Mouse (Mus musculus) spleen, adult 2 months (tissue): ENCODE data around the gene Gpc6. TPM values are rescaled to one million over a fixed set of nuclear protein-coding genes. Genes with fewer than 3 reads are reported as not detected.

Experiments
- DNase-seq, 2 experiments: peaks; one replicate each; pipeline versions ENCODE4 v3.0.0 to v3.0.0-alpha.2; 2012 to 2021; ENCODE audit warnings: low spot score in 2 of 2, low read depth in 1 of 2
- H3K27ac ChIP-seq: fragments of 200-500 bp; 2 replicates; pipeline ENCODE4 v1.5.1; 2012; ENCODE audit warnings: low read length, inconsistent platforms; ENCODE audit not compliant: insufficient read depth
- H3K27me3 ChIP-seq: fragments of 200-500 bp; 2 replicates; pipeline ENCODE4 v1.6.1; 2012; ENCODE audit warnings: mild to moderate bottlenecking, moderate library complexity, low read length, inconsistent platforms; ENCODE audit not compliant: control insufficient read depth, insufficient read depth
- H3K36me3 ChIP-seq: fragments of 200-500 bp; 2 replicates; pipeline ENCODE4 v1.6.1; 2012; ENCODE audit warnings: mild to moderate bottlenecking, low read length, inconsistent platforms; ENCODE audit not compliant: control insufficient read depth, insufficient read depth
- H3K4me1 ChIP-seq: fragments of 200-500 bp; 2 replicates; pipeline ENCODE4 v1.6.1; 2011; ENCODE audit warnings: inconsistent platforms; ENCODE audit not compliant: control insufficient read depth, insufficient read depth, insufficient read length
- H3K4me3 ChIP-seq: fragments of 200-500 bp; 2 replicates; pipeline ENCODE4 v1.5.1; 2011; ENCODE audit warnings: mild to moderate bottlenecking, inconsistent platforms; ENCODE audit not compliant: insufficient read depth, insufficient read length; ENCODE audit errors: extremely low read depth
- CTCF ChIP-seq: fragments of 200-500 bp; IDR thresholded peaks from 2 replicates; pipeline ENCODE4 v1.5.1; 2011; ENCODE audit warnings: mild to moderate bottlenecking, inconsistent platforms; ENCODE audit not compliant: insufficient read depth, insufficient read length, insufficient replicate concordance; ENCODE audit errors: extremely low read depth
- POLR2A ChIP-seq: fragments of 200-500 bp; IDR thresholded peaks from 2 replicates; pipeline ENCODE4 v1.6.1; 2011; ENCODE audit warnings: low read depth, low read length, inconsistent platforms
- WGBS: fragments of 180-500 bp; shearing (Covaris S2); methylation state at CpG from one replicate; pipeline ENCODE4 v1.1.7; 2018; 5-methylcytosine and 5-hydroxymethylcytosine counted together
- polyA plus RNA-seq: library from polyadenylated mRNA; depleted of rRNA; stranded (reverse); fragments of >200 nt; gene quantifications from 2 replicates; pipeline ENCODE4 v1.2.3, GENCODE M21; 2012

Gene Gpc6
- polyA plus RNA-seq, 1 experiment: 0.67 TPM

GRCm38 (mm10) chr14:117716305-117716704 lies 791.2 kb downstream of the Gpc6 start:
- Histone ChIP-seq H3K36me3 (no peaks in the 10 kb centered on the region), H3K27me3 (no peaks in the 10 kb centered on the region), H3K4me3 (no peak overlapping the region), H3K27ac (no peak overlapping the region), H3K4me1 (no peaks in the 10 kb centered on the region)
- no peak for TF ChIP-seq CTCF
- TF ChIP-seq POLR2A: no peak
- no peak for DNase-seq
- 86% methylated on average over 3 of the region's 3 CpGs for WGBS

GRCm38 (mm10) chr14:117728741-117729140 lies 803.6 kb downstream of the Gpc6 start:
- DNase-seq: no peak
- no peaks in the 10 kb centered on the region for H3K36me3 ChIP-seq
- no peak for TF ChIP-seq POLR2A
- no peak for TF ChIP-seq CTCF
- H3K27me3 ChIP-seq: no peaks in the 10 kb centered on the region
- H3K4me1 ChIP-seq: no peaks in the 10 kb centered on the region
- WGBS: 82% methylated on average over 2 of the region's 2 CpGs
- no peak overlapping the region for H3K4me3 ChIP-seq
- H3K27ac ChIP-seq: no peak overlapping the region

GRCm38 (mm10) chr14:117755231-117755630 lies 830.1 kb downstream of the Gpc6 start:
- no peaks in the 10 kb centered on the region for H3K4me1 ChIP-seq
- DNase-seq: no peak
- no peaks in the 10 kb centered on the region for H3K27me3 ChIP-seq
- H3K4me3 ChIP-seq: no peak overlapping the region
- 87% methylated on average over 7 of the region's 7 CpGs for WGBS
- no peaks in the 10 kb centered on the region for H3K36me3 ChIP-seq
- no peak overlapping the region for H3K27ac ChIP-seq
- TF ChIP-seq POLR2A: no peak

- TF ChIP-seq CTCF (no peak), POLR2A (no peak)
- Histone ChIP-seq H3K4me3 (no peak overlapping the region), H3K4me1 (no peaks in the 10 kb centered on the region), H3K27ac (no peak overlapping the region), H3K27me3 (no peaks in the 10 kb centered on the region), H3K36me3 (no peaks in the 10 kb centered on the region)
- 89% methylated on average over 7 of the region's 7 CpGs for whole genome bisulfite sequencing
- DNase-seq: no peak
These were observed 831.4 kb downstream of the Gpc6 start for GRCm38 (mm10) chr14:117756505-117756904.

GRCm38 (mm10) chr14:117757790-117758358 lies 832.8 kb downstream of the Gpc6 start:
- TF ChIP-seq POLR2A: no peak
- TF ChIP-seq CTCF: no peak
- H3K36me3 ChIP-seq: no peaks in the 10 kb centered on the region
- no peak overlapping the region for H3K4me3 ChIP-seq
- no peak for DNase-seq
- no peaks in the 10 kb centered on the region for H3K4me1 ChIP-seq
- no peak overlapping the region for H3K27ac ChIP-seq
- H3K27me3 ChIP-seq: no peaks in the 10 kb centered on the region
- 92% methylated on average over 6 of the region's 6 CpGs for WGBS

- H3K4me3 ChIP-seq: no peak overlapping the region
- 60% methylated on average over 4 of the region's 4 CpGs for WGBS
- TF ChIP-seq POLR2A (no peak), CTCF (no peak)
- no peak for DNase-seq
- no peak overlapping the region for H3K27ac ChIP-seq
- no peaks in the 10 kb centered on the region for H3K36me3 ChIP-seq
- H3K4me1 ChIP-seq: no peaks in the 10 kb centered on the region
- H3K27me3 ChIP-seq: no peaks in the 10 kb centered on the region
These were observed 835.9 kb downstream of the Gpc6 start for GRCm38 (mm10) chr14:117760830-117761517.

GRCm38 (mm10) chr14:117762934-117763333 lies 837.8 kb downstream of the Gpc6 start:
- Histone ChIP-seq H3K27me3 (no peaks in the 10 kb centered on the region), H3K36me3 (no peaks in the 10 kb centered on the region), H3K27ac (no peak overlapping the region), H3K4me1 (no peaks in the 10 kb centered on the region), H3K4me3 (no peak overlapping the region)
- TF ChIP-seq CTCF (no peak), POLR2A (no peak)
- 38% methylated on average over 5 of the region's 5 CpGs for WGBS
- no peak for DNase-seq
